Mouse (Mus musculus) spleen, postnatal 10 days (tissue): ENCODE data around the gene Gm14862.
"Not testable (repeated sequence)": the region's sequence is repeated elsewhere in the genome, so short reads cannot be mapped to it uniquely, and the experiment has no call there.

Experiments
- DNase-seq, 2 experiments: peaks; one replicate each; pipeline ENCODE4 v3.0.0; 2021 to 2022; ENCODE audit warnings: low spot score in 2 of 2

Gene Gm14862

DNA sequence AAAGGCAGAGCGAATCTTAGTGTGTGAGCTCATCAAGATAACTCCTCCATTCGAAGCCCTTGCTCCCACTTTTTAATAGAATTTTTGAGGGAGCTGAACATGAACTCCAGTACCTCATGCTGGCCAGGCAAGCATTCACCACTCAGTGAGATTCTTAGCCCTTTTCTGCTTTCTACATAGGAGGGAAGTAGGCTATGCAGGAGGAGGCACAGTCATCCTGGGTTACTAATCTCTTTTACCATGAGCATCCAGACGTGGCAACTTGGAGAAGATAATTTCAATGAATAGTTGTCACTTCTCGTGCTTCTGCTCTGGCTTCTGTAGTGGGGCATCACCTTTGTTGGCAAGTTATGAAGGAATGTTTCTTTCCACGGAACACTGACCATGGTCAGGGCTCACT, at the start of gene Gm14862:
Gene Gm14862, minus strand, starts transcription at position 134 of the 400 bp plus-strand sequence.
- no peak for DNase-seq

DNA sequence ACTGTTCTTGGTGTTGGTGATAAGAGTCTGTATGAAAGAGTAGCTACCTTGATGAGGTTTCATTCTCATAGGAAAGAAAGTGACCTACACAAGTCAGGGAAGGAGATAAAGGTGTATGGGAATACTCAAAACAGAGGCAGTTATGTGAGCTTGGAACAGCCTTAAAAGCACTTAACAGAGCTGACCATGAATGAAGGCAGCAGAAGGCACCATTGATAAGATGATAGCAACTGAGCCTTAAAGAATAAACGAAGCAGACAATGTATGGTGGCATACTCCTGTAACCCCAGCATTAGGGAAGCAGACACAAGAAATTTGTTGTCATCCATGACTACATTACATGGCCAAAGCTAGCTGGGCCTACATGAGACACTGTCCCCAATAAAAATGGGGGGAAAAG, 46.8 kb upstream of the Gm14862 start:
- no peak for DNase-seq

DNA sequence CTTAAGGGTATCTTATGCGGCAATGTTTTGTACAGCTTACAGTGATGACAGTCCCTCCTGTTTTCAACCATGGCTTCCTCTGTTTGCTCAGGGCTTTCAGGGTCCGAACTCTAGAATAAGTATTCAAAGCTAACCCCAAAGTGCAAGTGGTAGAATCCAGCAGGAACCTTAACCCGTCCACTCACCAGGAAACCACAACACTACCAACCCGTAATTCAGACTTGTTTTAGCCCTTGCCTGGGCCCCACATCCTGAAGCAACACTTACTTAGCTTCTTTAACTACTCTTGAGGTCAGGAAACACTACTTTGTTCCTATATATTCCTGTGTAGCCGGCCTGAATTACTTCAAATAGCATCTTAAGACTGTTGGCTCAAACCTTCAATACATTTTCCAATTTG, 46.1 kb upstream of the Gm14862 start:
- DNase-seq: no peak

DNA sequence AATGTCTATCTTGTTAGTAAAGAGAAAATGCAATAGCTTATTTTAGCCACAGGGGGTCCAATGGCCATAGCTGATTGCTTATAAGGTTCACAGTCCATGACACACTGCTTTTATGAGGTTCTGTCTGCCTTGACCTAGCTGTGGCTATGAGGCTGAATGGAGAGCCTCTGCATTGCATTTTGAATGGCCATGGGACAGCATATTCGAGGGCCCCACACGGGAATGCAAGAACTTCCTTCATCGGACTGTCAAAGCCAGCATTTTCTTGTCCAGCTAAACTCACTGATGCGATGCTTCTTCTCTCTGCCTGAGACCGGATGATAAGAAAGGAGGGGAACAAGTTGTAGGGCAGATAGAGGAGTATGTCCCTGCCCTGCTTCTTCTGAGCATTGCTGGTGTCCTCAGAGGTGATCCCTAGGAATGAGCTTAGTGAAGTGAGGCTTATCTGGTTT, 41.7 kb upstream of the Gm14862 start:
- DNase-seq: peak; percentile 37 to 59

DNA sequence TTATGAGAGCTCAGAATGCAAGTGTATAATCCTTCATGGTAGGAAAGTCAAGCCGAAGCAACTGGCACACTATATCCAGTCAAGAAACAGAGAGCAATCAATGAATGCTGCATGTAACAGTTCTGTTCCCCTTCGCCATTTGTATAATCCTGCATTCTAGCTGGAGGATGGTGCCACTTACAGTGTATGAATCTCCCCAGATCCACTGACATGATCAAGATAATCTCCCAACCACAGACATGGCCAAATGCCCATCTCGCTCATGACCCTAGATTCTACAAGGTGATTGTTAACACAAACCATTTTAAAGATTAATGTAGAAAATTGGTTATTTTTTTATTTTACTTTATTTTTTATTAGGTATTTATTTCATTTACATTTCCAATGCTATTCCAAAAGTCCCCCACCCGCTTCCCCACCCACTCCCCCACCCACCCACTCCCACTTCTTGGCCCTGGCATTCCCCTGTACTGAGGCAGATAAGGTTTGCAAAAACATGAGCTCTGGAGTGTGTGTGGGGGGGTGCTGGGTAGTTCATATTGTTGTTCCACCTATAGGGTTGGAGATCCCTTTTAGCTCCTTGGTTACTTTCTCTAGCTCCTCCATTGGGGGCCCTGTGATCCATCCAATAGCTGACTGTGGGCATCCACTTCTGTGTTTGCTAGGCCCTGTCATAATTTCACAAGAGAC, 36.6 kb upstream of the Gm14862 start:
- DNase-seq: not testable (repeated sequence)

DNA sequence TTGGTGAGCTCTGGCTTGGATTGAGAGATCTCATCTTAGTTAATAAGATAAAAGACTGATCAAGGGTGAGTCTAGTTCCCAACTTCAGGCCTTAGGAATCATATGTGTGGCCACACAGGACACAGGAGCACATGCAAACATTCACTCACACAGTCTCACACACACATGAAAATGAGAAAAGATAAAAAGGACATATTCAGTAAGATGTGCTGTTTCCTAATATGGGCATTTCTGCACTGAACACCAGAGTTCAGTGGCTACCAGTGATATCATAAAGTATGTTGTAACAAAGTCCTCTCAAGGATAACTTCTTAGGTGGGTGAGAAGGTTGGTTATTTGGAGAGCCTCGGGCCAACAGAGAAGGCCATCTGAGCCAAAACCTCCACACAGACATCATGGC, 26.8 kb upstream of the Gm14862 start, which contains the start of gene H2al1m:
Gene H2al1m, plus strand, starts transcription at position 301 of the 400 bp plus-strand sequence.
- DNase-seq: not testable (repeated sequence)

DNA sequence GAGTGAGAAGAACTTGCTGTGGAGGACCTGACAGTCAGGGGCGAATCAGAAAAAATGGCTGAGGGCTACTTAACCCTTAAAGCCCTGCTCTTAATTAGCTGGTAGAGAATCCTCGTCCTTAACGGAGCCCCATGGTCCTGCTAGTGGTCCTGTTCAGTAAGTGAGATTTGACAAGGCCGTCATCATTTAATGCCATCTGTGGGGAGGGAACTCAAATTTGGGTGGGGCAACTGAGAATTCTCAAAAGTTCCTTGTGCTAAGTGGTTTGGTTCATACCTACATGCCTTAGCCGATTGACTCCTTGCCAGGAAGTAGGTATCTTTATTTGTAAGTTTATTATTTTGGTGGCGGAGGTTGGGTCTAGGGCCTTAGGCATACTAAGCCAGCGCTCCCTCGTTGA, 17.6 kb upstream of the Gm14862 start:
- DNase-seq: peak in 1 of 2 experiments; percentile 22

DNA sequence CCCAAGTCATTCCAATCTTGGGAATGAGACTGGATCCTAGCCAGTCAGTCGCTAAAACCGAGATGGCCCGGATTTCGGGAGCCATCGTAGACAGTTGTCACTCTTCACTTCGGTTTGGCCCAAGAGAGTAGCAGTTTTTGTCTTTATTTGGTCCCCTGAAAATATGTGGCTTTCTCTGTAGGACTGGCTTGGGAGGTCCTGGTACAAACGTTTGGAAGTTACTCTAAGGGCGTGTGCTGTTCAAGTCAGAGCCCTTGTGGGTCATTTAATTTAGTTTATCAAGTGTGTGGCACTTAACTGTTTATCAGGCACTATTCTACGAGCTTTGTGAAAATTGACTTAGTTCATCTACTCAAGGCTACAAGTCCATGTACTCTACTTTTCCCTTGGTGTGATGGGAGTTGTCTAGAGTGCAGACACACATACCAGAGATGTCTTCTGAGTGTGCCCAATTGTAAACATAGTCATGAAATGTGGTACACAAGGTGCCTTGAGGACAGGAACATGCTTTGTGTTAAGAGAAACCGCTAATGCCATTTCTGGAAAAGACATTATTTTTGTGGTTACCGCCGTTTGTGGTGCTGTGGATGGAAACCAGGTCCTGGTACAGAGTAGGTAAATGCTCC, 16.8 kb upstream of the Gm14862 start:
- no peak for DNase-seq

DNA sequence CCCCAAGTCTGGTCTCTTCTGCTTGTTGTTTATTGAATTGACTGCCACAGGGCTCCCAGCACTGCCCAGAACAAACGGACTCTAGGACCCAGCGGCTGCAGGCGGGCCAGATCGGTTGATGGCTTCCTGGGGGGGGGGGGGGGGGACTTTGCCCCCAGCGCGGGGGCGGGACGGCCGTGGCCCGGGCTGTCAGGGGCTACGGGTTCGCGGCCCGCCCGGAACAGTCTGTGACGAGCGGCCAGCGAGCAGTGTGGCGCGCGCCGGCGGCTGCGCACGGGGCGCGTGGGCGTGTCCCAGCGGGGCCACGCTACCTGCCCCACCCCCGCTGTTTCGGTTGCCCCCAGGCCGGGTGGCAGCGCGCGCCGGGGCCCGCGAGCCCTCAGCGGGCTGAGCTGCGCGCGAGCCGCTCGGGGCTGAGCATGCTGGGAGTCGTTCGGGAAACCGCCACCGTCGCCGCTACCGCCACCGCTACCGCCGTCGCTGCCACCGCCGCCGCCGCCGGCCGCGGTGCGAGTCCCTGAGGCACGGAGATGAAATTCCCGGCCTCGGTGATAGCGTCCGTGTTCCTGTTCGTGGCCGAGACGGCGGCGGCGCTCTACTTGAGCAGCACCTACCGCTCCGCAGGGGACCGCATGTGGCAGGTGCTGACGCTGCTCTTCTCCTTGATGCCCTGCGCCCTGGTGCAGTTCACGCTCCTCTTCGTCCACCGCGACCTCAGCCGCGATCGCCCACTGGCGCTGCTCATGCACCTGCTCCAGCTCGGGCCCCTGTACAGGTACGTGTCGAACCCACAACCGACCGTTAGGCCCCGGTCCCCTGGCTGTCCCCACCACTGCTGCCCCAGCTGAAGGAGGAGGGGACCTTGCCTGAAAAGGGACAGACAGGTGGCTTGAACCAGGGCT, 16.0 kb upstream of the Gm14862 start, which contains the start of gene Xk:
Gene Xk, plus strand, starts transcription at position 297 of the 902 bp plus-strand sequence.
- peak; percentile 64 to 78 for DNase-seq

DNA sequence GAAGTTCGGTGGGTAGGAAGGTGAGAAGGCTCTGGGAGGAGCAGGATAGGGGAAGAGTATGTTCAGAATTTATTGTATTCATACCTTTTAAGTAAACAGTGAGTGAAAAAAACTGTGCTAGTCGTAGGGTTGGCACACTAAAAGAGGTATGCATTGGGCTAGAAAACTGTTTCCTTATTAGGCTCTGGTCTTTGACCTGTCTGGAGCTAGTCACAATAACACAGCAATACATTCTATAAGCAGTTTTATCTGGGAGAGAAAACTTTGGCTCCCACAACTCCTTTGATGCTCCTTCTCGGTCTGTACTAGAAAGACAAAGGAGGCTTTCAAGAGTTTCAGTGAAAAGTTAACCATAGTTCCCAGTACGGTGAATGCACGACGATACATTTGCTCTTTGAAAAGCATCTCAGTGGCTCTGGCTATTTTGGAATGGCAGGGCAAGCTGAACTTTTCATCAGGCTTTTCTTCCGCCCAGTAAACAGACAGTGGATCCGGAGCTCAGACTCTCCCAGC, 15.3 kb upstream of the Gm14862 start:
- DNase-seq: no peak

DNA sequence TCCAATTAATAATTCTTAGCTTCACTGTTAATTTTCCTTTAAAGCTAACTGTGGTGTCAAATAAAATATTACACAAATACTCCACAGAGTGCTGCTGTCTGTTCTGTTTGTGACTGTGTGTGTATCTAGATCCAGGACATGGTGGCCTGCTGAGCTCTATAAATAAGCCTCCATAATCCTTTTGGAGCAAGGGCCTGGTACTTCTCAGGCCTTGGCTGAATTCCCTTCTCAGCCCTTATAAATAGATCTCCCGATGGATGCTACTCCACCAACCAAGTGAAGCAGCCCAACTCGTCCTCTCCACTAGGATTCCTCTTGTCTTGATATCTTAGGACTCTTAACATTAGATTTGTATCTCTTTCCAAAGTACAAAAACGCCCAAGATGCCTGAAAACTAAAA, 14.4 kb upstream of the Gm14862 start:
- DNase-seq: no peak

DNA sequence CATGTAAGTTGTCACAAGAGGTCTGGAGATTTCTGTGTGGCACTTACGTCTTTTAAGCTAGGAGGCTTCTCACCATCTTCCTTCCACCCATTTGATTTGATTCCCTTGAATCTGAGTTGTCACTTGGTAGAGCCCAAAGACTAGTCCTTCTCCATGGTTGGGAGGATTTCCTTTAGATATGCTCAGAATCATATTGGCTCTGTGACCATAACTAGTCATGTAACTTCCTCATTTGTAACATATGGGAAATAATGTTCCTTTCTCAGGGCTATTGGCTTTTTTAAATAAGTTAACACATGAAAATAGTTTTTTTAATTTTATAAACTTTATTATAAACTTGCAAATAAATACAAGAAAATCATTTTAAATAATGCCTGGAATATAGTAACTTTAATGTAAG, 2.6 kb upstream of the Gm14862 start:
- DNase-seq: no peak

DNA sequence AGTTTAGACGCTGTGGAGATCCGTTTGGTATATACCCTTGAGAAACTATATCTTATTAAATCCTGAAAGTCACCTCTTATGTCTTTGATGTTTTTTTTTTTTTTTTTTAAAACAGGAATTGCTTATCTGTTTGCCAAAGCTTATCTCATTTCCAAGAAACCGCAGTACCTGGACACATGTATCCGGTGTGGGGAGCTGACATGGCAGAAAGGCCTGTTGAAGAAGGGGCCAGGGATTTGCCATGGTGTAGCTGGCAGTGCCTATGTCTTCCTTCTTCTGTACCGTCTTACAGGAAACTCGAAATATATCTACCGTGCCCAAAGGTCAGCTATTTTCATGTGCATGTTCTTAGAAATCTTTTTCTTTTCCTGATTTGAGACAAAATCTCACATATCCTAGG, 1.1 kb upstream of the Gm14862 start:
- DNase-seq: no peak

DNA sequence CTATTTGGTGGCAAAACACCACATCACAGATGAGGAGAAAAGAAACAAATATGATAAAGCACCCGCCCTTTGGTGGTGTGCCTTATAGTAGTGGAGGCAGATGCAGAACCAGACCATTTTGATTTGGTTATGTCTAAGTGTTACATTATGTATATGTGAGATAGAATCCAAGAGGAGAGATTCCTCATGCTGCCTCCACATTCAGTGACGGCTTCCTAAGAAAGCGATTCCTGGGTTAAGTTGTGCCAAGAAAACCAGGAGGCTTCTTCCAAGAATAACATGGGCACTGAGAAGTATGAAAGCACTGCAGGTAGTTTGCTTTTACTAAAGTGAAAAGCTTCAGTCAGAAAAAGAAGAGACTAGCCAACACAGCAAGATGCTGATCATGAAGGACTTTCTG, 1.8 kb downstream of the Gm14862 start:
- no peak for DNase-seq

DNA sequence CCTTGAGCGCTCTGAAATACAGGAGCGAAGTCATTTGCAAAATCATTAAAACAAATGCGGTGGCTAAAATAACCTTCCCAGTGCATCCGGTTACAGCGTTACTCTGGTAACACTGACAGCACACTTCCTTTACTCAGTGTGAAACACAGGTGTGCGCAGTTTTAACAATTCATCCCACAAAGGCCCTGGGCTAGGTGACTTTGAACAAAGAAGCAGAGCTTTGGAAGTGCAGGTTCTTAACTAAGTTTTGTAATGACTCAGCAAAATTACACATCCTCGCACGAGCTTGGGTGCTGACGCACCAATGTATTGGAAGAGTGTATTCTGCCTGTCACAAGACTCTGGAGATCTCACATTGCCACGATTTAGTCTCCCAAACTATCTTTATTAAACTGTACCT, 2.7 kb downstream of the Gm14862 start:
- no peak for DNase-seq

DNA sequence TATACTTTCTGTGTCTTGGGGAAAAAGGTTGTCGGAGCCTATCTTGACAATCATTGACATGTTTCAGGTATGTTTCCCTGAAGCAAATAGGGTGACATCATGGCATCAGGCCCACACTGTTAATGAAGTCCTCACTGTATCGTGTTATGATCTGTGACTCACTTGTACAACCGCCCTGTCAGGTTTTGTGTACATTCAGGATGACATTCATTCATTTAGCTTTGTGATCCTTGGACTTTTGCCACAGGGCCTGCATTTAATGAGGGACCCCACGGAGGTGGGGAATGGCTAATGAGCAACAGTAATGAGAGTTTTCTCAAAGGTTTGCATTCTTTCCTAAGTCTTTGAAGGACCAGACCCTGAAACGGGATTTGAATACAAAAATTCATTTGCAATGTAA, 7.8 kb downstream of the Gm14862 start:
- no peak for DNase-seq

DNA sequence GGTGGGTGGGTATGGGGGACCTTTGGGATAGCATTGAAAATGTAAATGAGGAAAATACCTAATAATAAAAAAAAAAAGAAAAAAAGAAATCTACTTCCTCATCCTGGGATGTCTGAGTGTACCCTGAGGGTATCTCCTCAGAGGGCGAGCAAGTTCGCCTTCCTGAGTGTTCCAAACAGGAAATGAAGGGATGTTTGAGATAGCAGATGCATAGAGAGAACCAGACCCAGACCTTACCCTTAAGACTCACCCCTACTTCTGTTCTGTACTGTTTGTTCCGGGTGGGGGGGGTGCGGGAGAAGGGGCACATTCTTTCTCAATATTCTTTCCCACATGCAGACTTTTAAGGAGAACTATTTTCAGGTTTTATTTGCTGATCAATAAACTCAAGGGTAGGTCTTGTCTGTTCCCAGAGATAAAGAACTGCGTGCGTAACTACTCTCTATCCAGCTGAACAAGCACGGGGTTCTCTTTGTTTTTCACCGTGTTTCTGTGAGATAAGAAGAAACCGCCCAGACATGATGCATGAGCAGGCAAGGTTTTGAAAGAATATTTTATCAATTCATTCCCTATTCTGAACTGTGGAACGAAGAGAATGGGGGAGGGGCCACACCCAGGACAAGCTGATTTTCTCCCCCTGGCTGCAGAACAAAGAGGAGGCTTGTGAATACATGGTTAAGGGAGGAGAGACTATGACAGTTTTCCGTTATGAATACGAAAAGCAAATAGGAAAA, 11.9 kb downstream of the Gm14862 start:
- DNase-seq: peak in 1 of 2 experiments; percentile 39

DNA sequence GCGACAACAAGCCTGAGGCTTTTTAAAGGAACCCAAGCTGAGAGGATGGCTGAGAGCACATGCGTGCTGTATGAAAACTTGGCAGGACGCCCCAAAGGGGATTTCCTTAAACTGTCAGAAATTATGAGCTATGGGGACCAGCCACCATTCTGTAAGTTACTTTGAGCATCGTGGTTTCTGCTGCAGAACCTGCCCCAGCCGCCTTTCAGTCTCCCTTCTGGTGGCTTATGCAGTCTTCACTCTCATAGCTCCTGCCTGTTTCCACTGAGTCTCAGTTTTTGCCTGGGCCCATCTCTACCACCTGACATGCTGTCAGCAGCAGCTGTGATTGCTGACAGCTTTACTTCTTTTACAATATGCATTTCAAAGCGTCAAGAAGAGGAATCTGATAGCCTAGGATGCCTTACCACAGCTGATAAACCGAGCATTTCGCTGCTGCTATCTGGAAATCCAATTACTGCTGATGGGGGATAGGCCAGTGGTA, 13.3 kb downstream of the Gm14862 start:
- DNase-seq: peak in 1 of 2 experiments; percentile 20

DNA sequence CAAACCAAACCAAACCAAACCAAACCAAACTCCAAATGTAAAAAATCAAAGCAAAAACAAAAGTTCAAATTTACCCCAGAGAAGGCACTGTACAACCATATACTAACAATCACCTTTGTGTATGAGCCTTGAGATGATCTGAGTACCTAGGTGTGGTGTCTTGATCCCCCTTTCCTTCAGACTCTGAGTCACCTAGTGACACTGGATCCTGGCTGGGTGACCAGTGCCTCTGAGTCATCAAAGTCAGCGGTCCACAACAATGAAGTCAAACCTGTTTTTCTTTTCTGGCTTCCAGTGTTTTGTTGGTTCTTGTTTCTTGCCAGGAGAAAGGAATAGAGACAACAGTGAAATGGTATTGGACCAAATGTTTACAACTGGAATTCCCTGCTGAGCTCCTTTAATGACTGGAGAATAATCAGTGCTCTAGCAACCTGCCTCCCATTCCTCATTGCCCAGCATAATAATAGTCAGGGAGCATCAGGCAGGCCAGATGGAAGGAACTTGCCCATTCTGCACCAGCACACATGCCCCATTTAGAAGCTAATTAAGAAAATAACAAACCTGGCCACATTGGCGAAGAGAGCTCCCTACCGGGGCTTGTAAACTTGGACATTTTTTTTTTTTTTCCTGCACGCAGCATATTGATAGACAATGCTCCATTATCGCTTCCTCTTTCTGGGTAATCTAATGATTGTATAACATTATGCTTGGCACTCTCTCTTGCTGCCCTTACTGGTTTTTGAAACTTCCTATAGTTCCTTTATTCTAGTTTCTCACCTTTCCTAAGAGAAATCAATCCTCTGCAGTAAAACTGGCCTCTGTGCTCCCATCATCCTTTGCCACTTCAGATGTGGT, 15.7 kb downstream of the Gm14862 start:
- DNase-seq: no peak

DNA sequence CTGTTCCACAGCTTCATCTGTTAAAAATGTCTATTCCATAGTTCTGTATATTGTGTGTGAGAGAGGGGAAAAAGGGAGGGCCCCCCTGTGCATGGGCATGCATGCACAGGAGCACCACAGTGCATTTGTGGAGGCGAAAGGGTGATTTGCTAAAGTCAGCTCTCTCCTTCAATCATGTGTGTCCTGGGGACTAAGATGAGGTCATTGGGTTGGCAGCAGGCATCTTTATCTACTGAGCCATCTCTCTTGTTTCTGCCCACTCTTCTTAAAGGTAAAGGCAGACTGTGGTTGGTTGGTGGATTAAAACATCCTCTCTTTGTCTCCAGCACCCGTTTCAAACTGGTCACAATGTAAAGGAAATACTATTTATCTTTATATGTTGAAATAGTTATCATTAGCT, 29.6 kb downstream of the Gm14862 start:
- no peak for DNase-seq
